Mouse (Mus musculus) gastrocnemius, postnatal 25 days (tissue): ENCODE measurements around the gene Rad51b. TPM values are rescaled to one million over a fixed set of nuclear protein-coding genes. Genes with fewer than 3 reads are reported as not detected.

Experiments used
- DNase-seq: peaks from one replicate; pipeline ENCODE4 v3.0.0; 2022
- total RNA-seq, 2 experiments: library from RNA; stranded (reverse); gene quantifications; 1 replicate in 1 of 2; 2 replicates in 1 of 2; pipeline ENCODE4 v1.2.3; 2021

The Rad51b gene
- total RNA-seq, 2 experiments from 2014 or later: 0.13 TPM; not detected in 1

GRCm38 (mm10) chr12:79613846-79614582 lies 316.9 kb downstream of the Rad51b start:
- no peak for DNase-seq

GRCm38 (mm10) chr12:79614583-79614953 lies 317.5 kb downstream of the Rad51b start:
- DNase-seq: no peak

- DNase-seq: no peak
Measured at GRCm38 (mm10) chr12:79615717-79616316, 318.7 kb downstream of the Rad51b start.

GRCm38 (mm10) chr12:79619009-79619408 lies 321.9 kb downstream of the Rad51b start:
- DNase-seq: no peak

- no peak for DNase-seq
Measured at GRCm38 (mm10) chr12:79620693-79621092, 323.6 kb downstream of the Rad51b start.

GRCm38 (mm10) chr12:79623308-79623707 lies 326.2 kb downstream of the Rad51b start:
- DNase-seq: no peak

GRCm38 (mm10) chr12:79625699-79626554 lies 328.8 kb downstream of the Rad51b start:
- no peak for DNase-seq

GRCm38 (mm10) chr12:79626555-79627080 lies 329.5 kb downstream of the Rad51b start:
- DNase-seq: no peak

GRCm38 (mm10) chr12:79627351-79628120 lies 330.5 kb downstream of the Rad51b start:
- no peak for DNase-seq

- no peak for DNase-seq
Measured at GRCm38 (mm10) chr12:79628121-79628774, 331.2 kb downstream of the Rad51b start.

- DNase-seq: no peak
Measured at GRCm38 (mm10) chr12:79629945-79630850, 333.1 kb downstream of the Rad51b start.

GRCm38 (mm10) chr12:79633458-79634106 lies 336.5 kb downstream of the Rad51b start:
- no peak for DNase-seq

GRCm38 (mm10) chr12:79641570-79642285 lies 344.6 kb downstream of the Rad51b start:
- no peak for DNase-seq

GRCm38 (mm10) chr12:79642715-79643114 lies 345.6 kb downstream of the Rad51b start:
- no peak for DNase-seq

GRCm38 (mm10) chr12:79645656-79646055 lies 348.6 kb downstream of the Rad51b start:
- no peak for DNase-seq

- DNase-seq: no peak
Measured at GRCm38 (mm10) chr12:79646646-79647164, 349.6 kb downstream of the Rad51b start.

GRCm38 (mm10) chr12:79647382-79647781 lies 350.3 kb downstream of the Rad51b start:
- DNase-seq: no peak

GRCm38 (mm10) chr12:79647976-79648375 lies 350.9 kb downstream of the Rad51b start:
- DNase-seq: no peak
